Mouse (Mus musculus) midbrain, embryonic 14.5 days (tissue): ENCODE data around the gene Ccdc177. TPM values are rescaled to one million over a fixed set of nuclear protein-coding genes. Genes with fewer than 3 reads are reported as not detected.
A peak's percentile ranks its signal among the peaks of the same experiment; 100 is the strongest.

Experiments
- ATAC-seq: fragments of 200-750 bp; cut with Nextera tagmentation; 2 replicates; pipeline ENCODE4 v1.8.0; 2017; ENCODE audit warnings: moderate number of reproducible peaks, moderate library complexity; ENCODE audit not compliant: low FRiP score, low TSS enrichment
- DNase-seq: peaks from one replicate; pipeline ENCODE4 v3.0.0-alpha.2; 2015
- H3K27ac ChIP-seq: fragments of 300-500 bp; sonication (generic); replicated peaks from 2 replicates; pipeline ENCODE4 v1.5.1; 2014; ENCODE audit warnings: mild to moderate bottlenecking, low read depth, low read length, moderate library complexity
- H3K27me3 ChIP-seq: fragments of 300-500 bp; sonication (generic); 2 replicates; pipeline ENCODE4 v1.6.1; 2014; ENCODE audit warnings: low read length, control low read depth, mixed read lengths; ENCODE audit not compliant: control insufficient read depth, insufficient read depth
- H3K36me3 ChIP-seq: fragments of 300-500 bp; sonication (generic); 2 replicates; pipeline ENCODE4 v1.6.1; 2014; ENCODE audit warnings: low read length, control low read depth; ENCODE audit not compliant: control insufficient read depth, insufficient read depth
- H3K4me1 ChIP-seq: fragments of 300-500 bp; sonication (generic); 2 replicates; pipeline ENCODE4 v1.6.1; 2014; ENCODE audit warnings: mild to moderate bottlenecking, antibody characterized with exemption, low read length, control low read depth; ENCODE audit not compliant: control insufficient read depth, insufficient read depth
- H3K4me2 ChIP-seq: fragments of 300-500 bp; sonication (generic); 2 replicates; pipeline ENCODE4 v1.6.1; 2014; ENCODE audit warnings: mild to moderate bottlenecking, low read length, moderate library complexity
- H3K4me3 ChIP-seq: fragments of 300-500 bp; sonication (generic); replicated peaks from 2 replicates; pipeline ENCODE4 v1.5.1; 2014; ENCODE audit warnings: low read depth, low read length
- H3K9ac ChIP-seq: fragments of 300-500 bp; sonication (generic); replicated peaks from 2 replicates; pipeline ENCODE4 v1.6.1; 2014; ENCODE audit warnings: mild to moderate bottlenecking, low read length, moderate library complexity
- H3K9me3 ChIP-seq: fragments of 300-500 bp; sonication (generic); 2 replicates; pipeline ENCODE4 v1.6.1; 2016; ENCODE audit warnings: low read length, control low read depth, mixed read lengths; ENCODE audit not compliant: control insufficient read depth
- WGBS: fragments of 180-500 bp; shearing (Covaris S2); extraction: QIAGEN DNeasy Blood & Tissue Kit; methylation state at CpG from one replicate; pipeline ENCODE4 v1.1.7; 2014; 5-methylcytosine and 5-hydroxymethylcytosine counted together
- polyA plus RNA-seq: library from polyadenylated mRNA; unstranded; fragments of >200 nt; fragmentation: Nextera tagmentation; extraction: Ambion mirVana; gene quantifications from 2 replicates; pipeline ENCODE4 v1.2.1, GENCODE M21; 2014

Ccdc177 gene
- polyA plus RNA-seq, 1 experiment from 2014 or later, result 8.8 TPM

- H3K27me3 ChIP-seq, result no peaks in the 10 kb centered on the region
- 12% methylated on average over 13 of the region's 13 CpGs for WGBS
- H3K27ac ChIP-seq, result peak overlapping the region; percentile 94
- H3K9me3 ChIP-seq, result no peaks in the 10 kb centered on the region
- peaks cover 20% of the 10 kb centered on the region for H3K4me1 ChIP-seq
- ATAC-seq (peak; percentile 77), DNase-seq (peak; percentile 91)
- H3K4me2 ChIP-seq, result peak overlapping the region; percentile 38
- no peaks in the 10 kb centered on the region for H3K36me3 ChIP-seq
- H3K4me3 ChIP-seq, result no peak overlapping the region
- peak overlapping the region; percentile 41 for H3K9ac ChIP-seq
Observed at GRCm38 (mm10) chr12:80736464-80737282, 23.8 kb downstream of the Ccdc177 start.

- H3K9me3 ChIP-seq, result no peaks in the 10 kb centered on the region
- H3K4me3 ChIP-seq, result no peak overlapping the region
- H3K4me2 ChIP-seq, result no peak overlapping the region
- no peak for ATAC-seq
- H3K36me3 ChIP-seq, result no peaks in the 10 kb centered on the region
- no peak overlapping the region for H3K9ac ChIP-seq
- H3K27me3 ChIP-seq, result no peaks in the 10 kb centered on the region
- H3K4me1 ChIP-seq, result peaks cover 20% of the 10 kb centered on the region
- no peak overlapping the region for H3K27ac ChIP-seq
- peak; percentile 37 for DNase-seq
- 62% methylated on average over 13 of the region's 13 CpGs for WGBS
Observed at GRCm38 (mm10) chr12:80734526-80735470, 25.7 kb downstream of the Ccdc177 start.

GRCm38 (mm10) chr12:80730567-80730966 is 29.9 kb downstream of the Ccdc177 start:
- Histone ChIP-seq H3K27me3 (no peaks in the 10 kb centered on the region), H3K4me1 (no peaks in the 10 kb centered on the region; the same call in 1 of the 2 replicates), H3K27ac (peak overlapping the region; percentile 72), H3K36me3 (no peaks in the 10 kb centered on the region), H3K9me3 (no peaks in the 10 kb centered on the region), H3K4me3 (no peak overlapping the region), H3K4me2 (peak overlapping the region; percentile 25; the same call in 1 of the 2 replicates), H3K9ac (no peak overlapping the region)
- 3% methylated on average over 9 of the region's 9 CpGs for WGBS
- ATAC-seq, result peak; percentile 87
- peak; percentile 90 for DNase-seq

GRCm38 (mm10) chr12:80729758-80730530 is 30.5 kb downstream of the Ccdc177 start:
- Histone ChIP-seq H3K9ac (no peak overlapping the region), H3K27ac (no peak overlapping the region), H3K27me3 (no peaks in the 10 kb centered on the region), H3K9me3 (no peaks in the 10 kb centered on the region), H3K4me1 (no peaks in the 10 kb centered on the region; the same call in 1 of the 2 replicates), H3K4me2 (no peak overlapping the region), H3K36me3 (no peaks in the 10 kb centered on the region), H3K4me3 (no peak overlapping the region)
- DNase-seq (no peak), ATAC-seq (peak; percentile 8; the same call in 1 of the 2 replicates)
- 89% methylated on average over 12 of the region's 12 CpGs for WGBS

- DNase-seq, result peak; percentile 62
- ATAC-seq, result no peak
Observed at GRCm38 (mm10) chr12:80728814-80729213, 31.7 kb downstream of the Ccdc177 start.

GRCm38 (mm10) chr12:80728207-80728606 is 32.3 kb downstream of the Ccdc177 start:
- no peak overlapping the region for H3K4me2 ChIP-seq
- H3K9me3 ChIP-seq, result no peaks in the 10 kb centered on the region
- WGBS, result 18% methylated on average over 1 of the region's 1 CpGs
- H3K9ac ChIP-seq, result no peak overlapping the region
- H3K36me3 ChIP-seq, result no peaks in the 10 kb centered on the region
- H3K4me1 ChIP-seq, result no peaks in the 10 kb centered on the region; the same call in 1 of the 2 replicates
- H3K27ac ChIP-seq, result no peak overlapping the region
- no peaks in the 10 kb centered on the region for H3K27me3 ChIP-seq
- ATAC-seq (no peak), DNase-seq (no peak)
- H3K4me3 ChIP-seq, result no peak overlapping the region

More at GRCm38 (mm10) chr12:80728814-80729213, 31.7 kb downstream of the Ccdc177 start:
- Histone ChIP-seq H3K36me3 (no peaks in the 10 kb centered on the region), H3K9me3 (no peaks in the 10 kb centered on the region), H3K4me3 (no peak overlapping the region), H3K27me3 (no peaks in the 10 kb centered on the region), H3K4me1 (no peaks in the 10 kb centered on the region; the same call in 1 of the 2 replicates), H3K9ac (no peak overlapping the region), H3K4me2 (no peak overlapping the region), H3K27ac (no peak overlapping the region)
- 58% methylated on average over 2 of the region's 2 CpGs for WGBS

- WGBS, result 29% methylated on average over 10 of the region's 10 CpGs
- H3K27ac ChIP-seq, result no peak overlapping the region
- no peak overlapping the region for H3K4me3 ChIP-seq
- DNase-seq, result peak; percentile 89
- H3K4me2 ChIP-seq, result no peak overlapping the region
- H3K27me3 ChIP-seq, result no peaks in the 10 kb centered on the region
- H3K36me3 ChIP-seq, result no peaks in the 10 kb centered on the region
- no peaks in the 10 kb centered on the region for H3K4me1 ChIP-seq
- H3K9ac ChIP-seq, result no peak overlapping the region
- H3K9me3 ChIP-seq, result no peaks in the 10 kb centered on the region
- no peak for ATAC-seq
Observed at GRCm38 (mm10) chr12:80724853-80725559, 35.5 kb downstream of the Ccdc177 start.
